Mouse (Mus musculus) Muller cell, postnatal 12 days (primary cell): ENCODE data around the gene Stag3.

ENCODE experiments used
- DNase-seq: peaks from one replicate; pipeline ENCODE4 v3.0.0-alpha.2; 2015; ENCODE audit errors: inconsistent ontology term

Gene Stag3

DNA sequence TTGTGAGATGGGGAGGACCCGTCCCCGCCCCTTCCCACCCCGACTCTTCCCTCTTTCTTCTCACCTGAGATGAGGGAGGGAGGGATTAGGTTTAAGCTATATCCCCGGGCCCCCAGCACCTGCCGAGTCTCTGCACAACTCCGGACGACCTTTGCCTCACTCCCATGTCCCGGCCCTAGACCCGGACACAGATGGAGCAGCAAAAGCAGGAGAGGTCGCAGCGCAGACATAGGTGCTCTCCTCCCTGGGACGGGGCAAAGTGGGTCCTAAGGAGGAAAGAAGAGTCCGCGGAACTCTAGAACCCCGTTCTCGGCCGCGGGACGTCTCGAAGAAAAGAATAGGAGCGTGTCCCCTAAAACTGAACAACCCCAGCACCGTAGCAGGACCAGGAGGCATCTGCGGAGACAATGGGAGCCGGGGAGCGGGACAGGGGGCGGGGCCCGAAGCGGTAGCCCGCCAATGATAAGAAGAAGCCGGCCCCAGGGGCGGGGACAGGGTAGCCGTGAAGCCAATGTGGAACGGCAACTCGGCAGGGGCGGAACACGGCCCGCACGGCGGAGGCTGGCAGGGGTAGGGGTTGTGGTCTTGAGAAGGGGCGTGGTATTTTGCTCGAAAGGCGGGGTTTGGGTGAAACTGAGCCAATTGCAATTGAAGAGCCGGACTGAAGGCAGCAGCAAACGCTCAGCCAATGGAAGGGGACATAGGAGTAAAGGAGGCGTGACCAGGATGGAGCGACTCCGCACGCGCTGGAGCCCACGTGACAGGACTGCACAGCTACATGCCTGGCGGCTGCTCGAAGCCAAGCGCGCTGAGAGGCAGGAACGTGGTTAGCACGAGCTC lies at the start of gene Stag3, which contains the start of the genes Gm43720 and Gpc2:
Gene Stag3, plus strand, starts transcription at position 656 of the 840 bp plus-strand sequence.
Gene Gm43720, minus strand, starts transcription at position 374 of the 840 bp plus-strand sequence.
Gene Gpc2, minus strand, starts transcription at position 421 of the 840 bp plus-strand sequence.
- peak; percentile 100 for DNase-seq

DNA sequence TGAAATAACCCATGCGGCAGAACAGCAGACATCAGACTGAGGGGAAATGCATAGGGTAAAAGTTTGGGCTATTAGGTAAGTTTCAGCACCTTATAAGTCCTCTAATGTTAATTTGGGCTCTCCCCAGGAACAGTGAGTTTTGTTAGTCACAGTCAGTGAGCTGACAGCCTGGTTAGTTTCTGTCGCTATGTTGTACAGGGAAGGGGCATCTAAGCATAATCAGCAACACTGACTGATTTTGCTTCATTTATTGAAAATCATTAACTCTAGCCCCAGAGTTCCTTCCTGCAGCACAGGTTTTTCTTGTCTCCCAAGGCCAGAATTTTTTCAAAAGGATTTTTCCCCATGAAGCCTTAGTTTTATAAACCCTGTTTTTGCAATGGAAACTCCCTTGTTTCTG lies 46.3 kb upstream of the Stag3 start:
- no peak for DNase-seq

DNA sequence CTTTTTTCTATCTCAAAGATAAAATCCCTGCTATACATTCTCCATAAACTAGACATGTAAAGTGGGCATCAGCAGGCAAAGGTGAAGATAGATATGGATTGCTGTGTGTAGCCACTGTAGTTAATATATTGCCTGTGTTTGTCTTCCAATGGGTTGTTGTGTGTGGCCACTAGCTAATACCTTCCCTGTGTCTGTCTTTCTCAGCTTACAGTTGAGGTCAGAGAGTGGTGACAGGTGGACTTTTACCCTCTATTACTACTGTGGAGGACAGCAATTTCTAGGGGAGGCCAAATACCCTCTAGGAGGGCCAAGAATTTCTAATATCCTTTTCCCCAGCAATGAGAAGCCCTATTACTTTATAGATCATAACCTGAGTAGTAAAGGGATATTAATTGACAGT lies 45.8 kb upstream of the Stag3 start:
- DNase-seq: no peak

DNA sequence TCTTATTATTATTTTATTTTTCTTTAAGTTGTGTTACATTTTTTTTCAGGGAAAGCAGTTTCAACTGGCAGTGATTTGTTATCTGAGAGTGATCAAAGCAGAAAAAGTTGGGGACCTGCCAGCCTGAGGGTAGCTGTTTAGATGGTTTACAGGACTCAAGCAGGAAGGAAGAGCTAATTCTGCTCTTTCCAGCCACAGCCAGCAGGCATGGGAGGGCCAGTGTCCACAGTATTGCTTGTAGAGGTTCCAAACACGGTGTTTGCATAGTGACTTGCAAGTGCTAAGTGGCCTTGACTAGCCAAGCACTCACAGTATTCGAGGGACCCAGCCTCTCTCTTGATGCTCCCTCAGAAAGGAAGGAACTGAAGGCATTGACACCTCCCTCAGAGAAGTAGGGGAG lies 38.5 kb upstream of the Stag3 start:
- no peak for DNase-seq

DNA sequence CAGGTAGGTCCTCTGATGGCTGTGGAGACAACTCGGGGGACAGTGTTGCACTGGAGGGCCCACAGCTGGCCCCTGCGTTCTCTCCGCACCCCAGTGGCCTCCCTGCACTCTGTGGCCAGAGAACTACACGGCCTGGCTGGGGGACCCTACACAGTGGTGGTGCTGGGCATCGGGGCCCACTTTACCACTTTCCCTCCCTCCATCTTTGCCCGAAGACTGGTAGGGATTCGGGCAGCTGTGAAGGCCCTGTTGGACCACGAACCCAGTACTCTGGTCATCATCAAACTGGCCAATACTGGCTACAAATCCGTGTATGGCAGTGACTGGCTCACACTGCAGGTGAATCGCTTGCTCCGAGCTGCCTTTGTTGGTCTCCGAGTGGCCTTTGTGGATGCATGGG lies 28.9 kb upstream of the Stag3 start:
- DNase-seq: no peak

DNA sequence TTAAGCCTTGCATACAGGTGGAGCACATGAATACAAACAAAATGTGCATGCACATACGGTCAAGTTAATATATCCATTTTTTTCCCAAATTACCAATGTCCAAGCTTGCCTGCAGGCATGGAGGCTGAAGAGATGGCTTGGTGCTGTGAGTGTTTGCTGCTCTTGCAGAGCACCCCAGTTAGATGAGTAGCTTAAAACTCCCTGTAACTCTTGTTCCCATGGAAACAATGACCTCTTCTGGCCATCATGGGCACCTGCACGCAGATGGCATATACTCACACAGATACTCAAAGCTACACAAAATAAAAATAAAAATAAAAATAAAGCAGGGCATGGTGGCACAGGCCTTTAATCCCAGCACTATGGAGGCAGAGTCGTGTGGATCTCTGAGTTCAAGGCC lies 27.0 kb upstream of the Stag3 start:
- no peak for DNase-seq

DNA sequence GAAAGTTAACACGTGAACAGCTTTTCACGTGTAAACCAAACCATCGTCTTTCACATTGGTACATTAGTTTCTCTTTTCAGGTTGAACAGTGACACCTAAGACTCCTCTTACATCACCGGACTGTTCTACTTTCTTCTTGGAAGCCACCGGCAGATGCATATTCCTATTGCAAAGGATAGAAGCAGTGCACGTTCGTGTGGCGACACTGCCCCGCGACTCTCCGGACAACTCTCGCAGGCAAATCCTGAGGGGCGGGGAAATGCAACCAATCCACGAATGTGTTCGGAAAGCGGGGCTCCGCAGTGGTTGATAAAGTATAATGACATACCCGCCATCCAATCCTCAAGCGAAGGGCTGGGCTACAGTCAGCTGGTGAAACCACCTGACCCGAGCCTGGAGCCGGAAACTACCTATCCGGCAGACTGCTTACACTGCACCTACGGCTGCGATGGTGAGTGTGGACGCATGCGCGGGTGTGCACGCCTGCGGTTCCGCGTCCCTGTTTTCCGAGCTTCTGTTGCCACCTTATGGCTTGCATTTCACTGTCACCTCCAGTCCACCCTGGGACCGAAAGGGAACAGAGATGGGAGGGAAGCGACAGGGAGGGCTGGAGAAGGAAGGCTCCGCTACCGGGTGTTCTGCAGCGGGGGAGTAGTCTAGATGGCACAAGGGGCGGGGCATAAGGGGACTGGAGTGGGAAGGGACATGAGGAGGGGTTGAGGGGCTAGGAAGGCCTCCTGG lies 24.5 kb upstream of the Stag3 start, which contains the start of gene Lamtor4:
Gene Lamtor4, plus strand, starts transcription at position 130 of the 741 bp plus-strand sequence.
- peak; percentile 91 for DNase-seq

DNA sequence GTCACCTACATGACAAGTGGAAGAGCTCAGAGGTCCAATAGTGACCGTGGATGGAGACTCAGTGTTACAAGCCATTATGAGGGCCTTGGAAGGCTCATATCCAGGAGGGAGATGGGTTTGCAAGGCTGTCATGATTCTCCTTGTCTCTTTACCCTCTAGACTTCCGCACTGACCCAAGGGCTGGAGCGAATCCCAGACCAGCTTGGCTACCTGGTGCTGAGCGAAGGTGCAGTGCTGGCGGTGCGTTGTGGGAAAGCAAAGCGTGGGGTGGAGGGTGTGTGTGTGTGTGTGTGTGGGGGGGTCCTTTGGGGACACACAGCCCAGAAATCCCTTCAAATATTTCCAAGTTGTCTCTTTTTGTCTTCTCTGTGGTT lies 24.0 kb upstream of the Stag3 start:
- no peak for DNase-seq

DNA sequence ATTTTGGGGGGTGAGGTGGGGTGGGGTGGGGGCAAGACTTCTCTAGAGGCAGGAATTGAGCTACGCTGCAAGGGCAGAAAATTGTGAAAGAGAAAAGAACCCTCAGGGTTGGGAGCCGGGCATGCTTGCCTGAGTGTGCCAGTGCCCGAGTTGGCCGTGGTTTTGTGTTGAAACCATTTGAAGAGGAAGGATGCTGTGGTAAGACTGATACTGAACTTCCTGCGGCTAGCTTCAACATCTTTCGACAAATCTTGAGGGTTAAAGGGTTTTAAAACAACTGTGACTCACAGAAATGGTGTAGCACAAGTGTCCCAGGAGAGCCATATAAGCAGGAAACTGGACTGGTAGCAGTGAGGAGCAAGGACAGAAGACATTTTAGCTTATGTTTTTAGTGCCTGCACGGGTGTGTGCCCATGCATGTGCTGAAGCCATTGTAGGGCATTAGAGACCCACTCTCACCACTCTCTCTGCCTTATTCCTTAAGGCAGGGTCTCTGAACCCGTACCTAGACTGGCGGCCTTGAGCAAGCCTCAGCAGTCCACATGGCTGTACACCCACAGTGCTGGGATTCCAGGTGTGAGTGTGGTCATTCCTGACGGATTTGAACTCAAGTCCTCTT lies 23.0 kb upstream of the Stag3 start:
- no peak for DNase-seq

DNA sequence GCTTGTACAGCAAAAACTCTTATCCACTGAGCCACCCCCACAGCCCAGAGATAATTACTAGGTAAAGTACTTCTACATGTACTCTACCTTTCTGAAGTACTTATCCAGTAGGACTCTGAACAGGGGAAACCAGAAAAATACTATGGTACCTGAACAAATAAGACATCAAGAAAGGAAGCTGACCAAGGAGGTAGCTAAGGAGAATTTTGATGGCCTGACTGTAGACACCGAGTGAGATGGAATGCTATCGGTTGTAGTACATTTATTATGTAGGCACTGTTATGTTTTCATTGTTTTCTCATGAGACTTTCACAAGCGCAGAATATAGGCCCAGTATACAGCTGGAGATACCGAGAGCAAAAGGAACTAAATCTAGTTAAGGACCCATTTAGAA lies 22.5 kb upstream of the Stag3 start:
- DNase-seq: no peak

DNA sequence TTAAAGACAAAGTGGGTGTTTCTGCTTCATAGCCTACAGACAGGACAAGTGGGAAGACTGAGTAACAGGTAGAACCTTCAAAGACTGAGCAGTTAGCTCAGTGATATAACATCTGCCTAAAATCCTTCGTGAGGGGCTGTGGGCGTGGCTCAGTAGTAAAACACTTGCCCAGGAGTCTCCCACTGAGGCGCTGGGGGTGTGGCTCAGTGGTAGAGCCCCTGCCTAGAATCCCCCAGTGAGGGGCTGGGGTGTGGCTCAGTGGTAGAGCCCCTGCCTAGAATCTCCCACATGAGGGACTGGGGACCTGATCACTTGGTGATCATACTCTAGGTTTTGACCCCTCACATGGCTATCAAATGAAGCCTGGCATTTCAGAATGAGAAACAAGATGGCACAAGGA lies 22.0 kb upstream of the Stag3 start:
- no peak for DNase-seq

DNA sequence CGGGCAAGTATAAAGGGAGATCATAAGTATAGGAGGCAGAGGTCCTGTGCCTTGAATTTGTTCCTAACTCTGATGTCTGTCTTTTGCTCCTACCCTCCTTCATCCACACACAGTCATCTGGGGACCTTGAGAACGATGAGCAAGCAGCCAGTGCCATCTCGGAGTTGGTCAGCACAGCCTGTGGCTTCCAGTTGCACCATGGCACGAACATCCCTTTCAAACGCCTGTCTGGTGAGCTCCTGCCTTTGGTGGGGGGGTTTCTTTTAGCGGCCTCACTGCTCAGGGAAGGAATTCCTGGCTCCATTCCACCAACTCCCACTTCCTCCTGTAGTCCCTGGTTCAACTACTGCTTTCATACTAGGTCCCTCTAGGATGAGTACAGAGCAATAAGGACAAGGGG lies 21.5 kb upstream of the Stag3 start:
- no peak for DNase-seq

DNA sequence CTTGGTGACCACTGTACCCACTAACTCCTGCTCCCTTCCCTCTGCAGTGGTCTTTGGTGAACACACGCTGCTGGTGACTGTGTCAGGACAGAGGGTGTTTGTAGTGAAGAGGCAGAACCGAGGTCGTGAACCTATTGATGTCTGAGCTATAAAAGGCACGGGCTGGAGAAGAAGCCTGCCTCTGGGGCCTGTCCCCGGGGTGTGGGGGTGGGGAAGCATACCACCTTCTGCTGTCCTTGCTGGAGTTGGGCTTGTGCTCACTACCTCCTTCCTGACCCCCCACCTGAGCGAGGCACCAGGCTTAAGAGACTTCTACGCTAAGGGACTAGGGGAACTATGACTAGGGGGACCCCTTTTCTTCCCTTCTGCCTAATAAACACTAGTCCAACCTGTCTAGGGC lies 21.0 kb upstream of the Stag3 start:
- DNase-seq: no peak

DNA sequence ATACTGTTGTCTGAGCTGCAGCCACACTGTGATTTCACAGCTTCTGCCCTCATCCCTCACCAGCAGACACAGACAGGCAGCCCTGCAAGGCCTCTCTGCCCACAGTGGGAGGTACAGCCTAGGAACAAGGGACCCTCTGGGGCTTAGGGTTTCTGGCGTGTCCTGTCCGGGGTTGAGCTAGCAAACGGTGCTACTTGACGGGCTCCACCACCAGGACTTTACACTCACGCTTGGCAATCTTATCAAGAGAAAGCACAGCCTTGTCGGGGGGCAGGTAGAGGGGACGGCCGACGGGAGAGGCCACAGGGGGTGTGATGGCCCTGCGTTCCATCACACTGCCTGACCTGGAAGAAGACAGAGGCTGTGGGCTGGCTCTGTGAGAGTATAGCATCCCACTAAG lies 20.0 kb upstream of the Stag3 start:
- no peak for DNase-seq

DNA sequence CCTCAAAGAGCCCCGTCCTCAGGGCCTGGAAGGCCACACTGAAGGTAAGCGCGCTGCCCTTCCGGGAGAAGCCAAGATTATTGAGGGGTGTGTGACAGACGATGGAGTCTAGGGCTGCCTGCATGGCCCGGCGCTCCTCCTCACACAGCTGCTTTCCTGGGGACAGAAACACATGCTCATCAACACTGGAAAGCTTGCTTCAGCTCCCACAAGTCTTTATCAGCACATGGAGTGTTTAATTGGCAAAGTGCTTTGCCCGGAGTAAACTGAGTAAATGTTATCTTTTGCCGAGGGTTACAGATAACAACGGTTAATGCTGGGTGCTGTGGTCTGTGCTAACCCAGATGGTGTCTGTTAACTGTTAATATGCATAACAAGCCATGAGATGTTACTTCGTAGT lies 19.2 kb upstream of the Stag3 start:
- no peak for DNase-seq

DNA sequence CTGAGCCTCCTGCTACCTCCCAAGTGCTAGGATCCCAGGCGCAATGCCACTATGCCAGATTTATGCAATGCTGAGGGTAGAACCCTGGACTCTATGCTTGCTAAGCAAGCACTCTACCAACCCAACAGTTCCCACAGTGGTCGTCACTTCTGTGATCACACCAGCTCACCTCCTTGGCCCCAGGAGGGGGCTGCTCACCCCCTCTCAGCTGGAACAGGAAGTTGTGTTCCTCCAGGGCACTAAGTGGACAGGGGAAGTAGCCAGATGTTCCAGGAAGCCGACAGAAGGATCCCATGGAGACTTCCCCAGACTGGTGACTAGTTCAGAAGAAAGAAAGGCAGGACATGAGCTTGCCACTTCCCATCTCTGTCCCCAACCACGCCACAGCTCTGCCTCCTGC lies 18.0 kb upstream of the Stag3 start:
- no peak for DNase-seq

DNA sequence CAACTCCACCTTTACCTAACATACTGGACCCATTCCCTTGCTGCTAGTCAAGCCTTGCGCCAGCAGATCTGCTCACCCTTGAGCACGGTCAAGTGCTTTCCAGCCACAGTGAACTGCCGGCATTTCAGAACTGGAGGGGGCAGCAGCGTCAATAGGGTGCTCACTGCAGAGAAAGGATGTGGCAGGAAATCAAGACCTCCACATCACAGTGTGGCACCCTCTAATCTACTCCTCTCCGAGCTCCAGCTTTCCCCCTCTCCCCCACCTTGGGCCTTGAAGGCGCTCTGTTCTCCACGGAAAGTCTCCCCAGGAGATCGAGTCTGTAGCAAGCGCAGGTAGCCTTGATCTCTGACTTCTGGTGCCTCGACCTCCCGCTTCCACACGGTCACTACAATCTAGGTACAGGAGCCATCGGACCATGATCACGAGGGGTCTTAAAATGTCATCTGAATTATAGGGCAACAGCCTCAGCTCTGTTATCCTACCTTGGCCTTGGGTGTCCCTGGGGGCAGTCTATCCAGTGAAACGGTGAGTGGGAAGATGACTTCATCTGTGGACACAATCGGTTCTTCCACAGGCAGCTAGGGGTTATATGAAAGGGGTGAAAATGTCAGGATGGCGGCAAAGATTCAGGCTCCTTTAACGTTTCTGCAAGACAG lies 17.3 kb upstream of the Stag3 start:
- no peak for DNase-seq

DNA sequence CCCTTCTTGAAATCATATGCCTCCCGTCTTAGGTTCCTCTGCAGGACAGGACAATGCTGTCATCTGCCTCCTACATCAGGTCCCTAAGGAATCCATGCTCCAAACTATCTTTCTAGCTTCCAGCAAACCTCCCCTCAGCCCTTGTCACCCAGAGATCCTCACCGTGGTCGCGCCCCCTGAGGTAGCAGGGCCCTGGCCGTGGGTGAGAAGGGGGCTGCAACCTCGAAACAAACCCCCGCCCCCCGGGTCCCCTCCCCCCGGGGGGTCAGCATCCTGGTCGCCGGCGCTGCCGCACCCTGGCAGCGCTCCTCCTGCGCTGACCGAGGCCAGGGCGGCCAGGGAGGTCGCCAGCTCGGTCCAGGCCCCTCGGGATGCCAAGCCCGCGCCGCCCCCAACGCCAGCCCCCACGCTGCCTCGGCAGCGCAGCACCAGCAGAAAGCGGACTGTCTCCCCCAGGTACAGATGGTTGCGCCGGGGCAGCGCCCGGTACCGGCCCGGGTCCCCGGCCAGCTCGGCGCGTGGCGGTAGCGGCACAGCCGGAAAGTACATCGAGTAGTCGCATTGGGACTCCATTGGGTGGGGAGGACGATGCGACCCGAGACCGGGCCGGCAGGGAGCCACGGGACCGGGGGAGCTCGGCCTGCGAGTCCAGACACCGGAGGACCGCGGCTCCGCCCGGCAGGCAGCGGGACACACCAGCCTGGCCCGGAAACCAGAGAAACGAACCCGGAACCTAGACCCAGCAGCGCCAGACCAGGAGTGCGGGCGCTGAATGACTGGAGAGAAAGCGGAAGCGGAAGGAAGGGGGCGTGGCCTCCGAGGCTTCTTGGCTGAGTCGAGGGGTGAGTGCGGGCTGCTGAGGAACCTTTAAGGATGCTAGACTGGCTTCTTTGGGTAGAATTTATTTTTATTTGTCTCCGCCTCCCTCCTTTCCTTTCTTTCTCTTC lies 16.5 kb upstream of the Stag3 start, which contains the start of gene BC037034:
Gene BC037034, minus strand, starts transcription at position 774 of the 947 bp plus-strand sequence.
- DNase-seq: peak; percentile 92

DNA sequence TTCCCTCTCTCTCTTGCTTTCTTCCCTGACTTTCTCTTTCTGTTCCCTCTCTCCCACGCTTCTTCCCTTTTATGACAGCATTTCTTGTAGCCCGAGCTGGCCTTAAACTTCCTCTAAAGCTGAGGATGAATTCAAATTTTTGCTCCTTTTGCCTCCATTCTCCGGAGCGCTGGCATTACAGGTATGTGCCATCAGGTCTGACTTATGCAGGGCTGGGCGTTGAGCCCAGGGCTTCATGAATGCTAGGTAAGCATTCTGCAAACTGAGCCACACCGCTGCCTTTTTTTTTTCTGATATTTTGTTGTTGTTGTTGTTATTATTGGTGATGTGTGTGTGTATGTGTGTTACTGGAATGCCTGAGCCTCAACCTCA lies 15.8 kb upstream of the Stag3 start:
- no peak for DNase-seq

DNA sequence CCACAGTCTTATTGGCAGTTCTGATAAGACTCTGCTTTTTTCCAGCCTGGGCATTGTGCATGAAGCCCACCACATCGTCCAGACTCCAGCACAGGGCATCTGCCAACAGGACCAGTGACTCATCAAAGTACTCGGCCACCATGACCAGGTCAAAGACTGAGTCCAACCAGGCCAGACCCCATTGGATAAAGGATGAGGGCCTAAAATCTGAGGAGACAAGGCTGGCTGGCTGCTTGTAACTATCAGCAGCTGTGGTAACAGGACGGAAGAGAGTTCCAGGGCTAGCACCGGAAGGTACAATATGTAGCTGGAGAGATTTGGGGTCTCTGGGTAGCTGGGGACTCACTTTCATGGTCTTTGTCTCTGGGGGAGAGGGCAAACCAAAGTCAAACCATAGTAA lies 14.3 kb upstream of the Stag3 start:
- no peak for DNase-seq

DNA sequence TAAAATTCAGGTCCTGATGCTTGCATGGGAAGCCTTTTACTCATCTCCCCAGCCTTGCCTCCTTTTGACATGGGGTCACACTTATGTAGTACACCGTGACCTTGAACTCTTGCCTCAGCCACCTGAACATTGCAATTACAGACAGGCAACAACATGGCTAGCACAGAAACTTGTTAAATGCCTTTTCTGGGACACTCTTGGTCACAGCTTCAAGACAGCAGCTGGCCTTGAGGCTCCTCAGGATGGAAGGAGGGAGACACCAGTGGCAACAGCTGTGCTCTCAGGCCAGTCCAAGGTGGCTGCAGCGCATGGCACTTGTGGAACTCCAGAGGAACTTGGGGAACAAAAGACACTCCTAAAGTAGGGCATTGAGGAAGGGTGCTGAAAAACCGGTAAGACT lies 12.9 kb upstream of the Stag3 start:
- no peak for DNase-seq
